Mouse (Mus musculus): Measurements from ENCODE around the gene Tert. TPM values are rescaled to one million over a fixed set of nuclear protein-coding genes. Genes with fewer than 3 reads are reported as not detected.

Tert gene
- polyA plus RNA-seq, 1 experiment, result 1.4 TPM

DNA sequence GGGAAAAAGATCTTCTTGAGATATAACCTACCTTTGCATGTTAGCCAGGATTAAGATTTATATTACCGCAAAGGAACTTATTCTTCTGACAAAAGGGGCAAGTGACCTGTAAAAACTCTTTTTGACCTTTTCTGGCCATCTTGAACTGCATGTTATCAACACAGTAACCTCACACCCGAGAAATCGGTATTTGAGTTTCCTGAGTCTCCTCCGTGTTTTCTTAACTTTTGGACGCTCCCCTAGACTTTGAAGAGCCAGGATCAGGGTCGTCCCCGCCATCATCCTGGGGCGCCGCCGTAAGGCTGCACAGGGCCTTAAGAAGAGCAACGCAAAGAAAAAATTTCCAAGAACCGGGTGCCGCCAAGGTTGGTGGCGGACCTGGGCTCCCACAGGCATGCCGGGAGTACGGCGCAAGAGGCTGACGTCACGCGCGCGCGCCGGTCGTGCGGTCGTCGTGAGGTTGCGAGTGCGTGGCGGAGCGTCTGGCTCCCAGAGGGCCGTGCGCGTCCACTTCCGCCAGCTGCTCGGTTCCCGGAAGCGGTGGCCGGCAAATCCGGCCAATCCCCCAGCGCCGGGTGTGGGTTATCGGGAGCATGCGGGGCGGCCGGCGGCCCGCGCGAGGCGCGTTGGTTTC, 23.1 kb upstream of the Tert start, which contains the start of gene Clptm1l:
Gene Clptm1l, plus strand, starts transcription at position 485 of the 634 bp plus-strand sequence.
- DNase-seq, result peak; percentile 99
- Histone ChIP-seq H3K27me3 (ENCODE audit: control insufficient read depth, insufficient read depth, low read length) (no peaks in the 10 kb centered on the region), H3K27ac (ENCODE audit: insufficient read depth, low read length) (peak within 1 kb of the TSS; percentile 87; the same call in 1 of the 2 replicates), H3K4me1 (ENCODE audit: control insufficient read depth, insufficient read depth, low read length) (peaks cover 3% of the 10 kb centered on the region; the same call in 1 of the 2 replicates), H3K4me3 (replicated peaks; ENCODE audit: insufficient read depth, low read depth, low read length) (peak within 1 kb of the TSS; percentile 97)
- WGBS, result 1% methylated on average over 53 of the region's 53 CpGs
- TF ChIP-seq CTCF (IDR thresholded peaks at IDR 0.05; ENCODE audit: borderline replicate concordance, insufficient read depth, low read depth, low read length) (no peak), POLR2A (IDR thresholded peaks at IDR 0.05; ENCODE audit: borderline replicate concordance, insufficient read depth, low read length) (peak; percentile 93)

DNA sequence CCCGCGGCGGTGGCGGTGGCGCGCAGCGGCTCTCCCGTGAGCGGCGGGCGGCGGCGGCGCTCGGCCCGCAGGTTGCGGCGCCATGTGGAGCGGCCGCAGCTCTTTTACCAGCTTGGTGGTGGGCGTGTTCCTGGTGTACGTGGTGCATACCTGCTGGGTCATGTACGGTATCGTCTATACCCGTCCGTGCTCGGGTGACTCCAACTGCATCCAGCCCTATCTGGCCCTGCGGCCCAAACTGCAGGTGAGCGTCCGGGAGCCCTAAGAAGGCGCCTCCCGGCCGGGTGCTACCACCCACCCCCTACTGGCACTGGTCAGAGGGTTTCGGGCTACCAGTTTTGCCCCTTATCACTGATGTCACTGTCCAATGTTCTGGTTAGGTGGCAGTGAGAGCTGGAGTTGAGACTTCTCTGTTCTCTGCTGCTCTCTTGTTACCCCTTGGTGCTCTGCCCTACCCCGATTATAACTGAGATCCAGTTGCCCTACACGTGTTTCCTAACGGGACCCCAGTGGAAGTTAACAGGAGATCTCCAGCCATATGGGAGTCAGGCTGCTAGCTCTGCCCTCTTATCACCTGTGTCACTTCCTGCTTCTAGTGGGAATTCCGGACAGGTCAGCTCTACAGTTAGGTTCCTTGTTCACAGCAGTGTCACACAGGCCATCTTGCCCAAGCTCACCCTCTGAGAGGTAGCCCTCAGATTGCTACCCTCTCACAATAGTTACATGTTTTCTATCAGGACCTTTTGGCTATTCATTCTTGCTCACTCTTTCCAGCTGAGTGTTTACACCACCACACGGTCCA, 22.4 kb upstream of the Tert start:
- WGBS, result 3% methylated on average over 38 of the region's 39 CpGs
- no peak for DNase-seq
- Histone ChIP-seq H3K27me3 (ENCODE audit: control insufficient read depth, insufficient read depth, low read length) (no peaks in the 10 kb centered on the region), H3K4me1 (ENCODE audit: control insufficient read depth, insufficient read depth, low read length) (peaks cover 3% of the 10 kb centered on the region; the same call in 1 of the 2 replicates), H3K4me3 (replicated peaks; ENCODE audit: insufficient read depth, low read depth, low read length) (peak overlapping the region; percentile 97), H3K27ac (ENCODE audit: insufficient read depth, low read length) (no peak overlapping the region; the same call in 1 of the 2 replicates)
- TF ChIP-seq POLR2A (IDR thresholded peaks at IDR 0.05; ENCODE audit: borderline replicate concordance, insufficient read depth, low read length) (no peak), CTCF (IDR thresholded peaks at IDR 0.05; ENCODE audit: borderline replicate concordance, insufficient read depth, low read depth, low read length) (no peak)

DNA sequence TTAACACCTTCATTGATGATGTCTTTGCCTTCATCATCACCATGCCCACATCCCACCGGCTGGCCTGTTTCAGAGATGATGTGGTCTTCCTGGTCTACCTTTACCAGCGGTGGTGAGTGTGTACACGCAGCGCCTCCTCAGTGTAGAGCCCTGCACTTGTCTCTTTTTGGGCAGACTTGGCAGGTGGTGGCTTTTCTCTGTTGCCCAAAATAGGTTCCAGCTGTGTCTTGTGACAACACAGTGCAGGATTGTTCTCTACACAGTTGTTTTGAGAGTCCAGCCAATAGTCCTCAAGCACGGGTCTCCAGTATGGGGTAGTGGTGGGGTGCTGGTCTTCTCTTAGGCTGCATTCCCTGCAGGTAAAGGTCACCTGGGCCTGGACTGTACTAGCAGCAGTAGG, 8.3 kb upstream of the Tert start:
- TF ChIP-seq POLR2A (IDR thresholded peaks at IDR 0.05; ENCODE audit: borderline replicate concordance, insufficient read depth, low read length) (no peak), CTCF (IDR thresholded peaks at IDR 0.05; ENCODE audit: borderline replicate concordance, insufficient read depth, low read depth, low read length) (no peak)
- 88% methylated on average over 5 of the region's 5 CpGs for WGBS
- Histone ChIP-seq H3K4me1 (ENCODE audit: control insufficient read depth, insufficient read depth, low read length) (no peaks in the 10 kb centered on the region), H3K4me3 (replicated peaks; ENCODE audit: insufficient read depth, low read depth, low read length) (no peak overlapping the region), H3K27ac (ENCODE audit: insufficient read depth, low read length) (no peak overlapping the region), H3K27me3 (ENCODE audit: control insufficient read depth, insufficient read depth, low read length) (no peaks in the 10 kb centered on the region)
- DNase-seq, result no peak

DNA sequence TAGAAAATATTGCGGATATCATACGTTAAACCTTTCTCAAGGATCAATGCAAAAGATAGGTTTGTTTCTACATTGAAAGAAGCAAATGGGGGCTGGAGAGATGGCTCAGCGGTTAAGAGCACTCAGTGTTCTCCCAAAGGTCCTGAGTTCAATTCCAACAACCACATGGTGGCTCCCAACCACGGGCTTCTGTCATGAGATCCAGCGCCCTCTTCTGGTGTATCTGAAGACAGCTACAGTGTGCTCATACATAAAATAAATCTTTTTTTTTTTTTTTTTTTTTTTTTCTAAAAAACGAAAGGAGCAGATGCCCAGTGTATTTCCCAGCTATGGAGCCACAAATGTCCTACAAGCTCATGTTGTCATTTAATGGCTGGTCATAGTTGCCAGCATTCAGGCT, 6.1 kb upstream of the Tert start:
- no peaks in the 10 kb centered on the region for H3K27me3 ChIP-seq (ENCODE audit: control insufficient read depth, insufficient read depth, low read length)
- DNase-seq, result no peak
- no peak for TF ChIP-seq POLR2A (IDR thresholded peaks at IDR 0.05; ENCODE audit: borderline replicate concordance, insufficient read depth, low read length)
- TF ChIP-seq CTCF (IDR thresholded peaks at IDR 0.05; ENCODE audit: borderline replicate concordance, insufficient read depth, low read depth, low read length), result no peak
- 65% methylated on average over 6 of the region's 6 CpGs for WGBS
- no peaks in the 10 kb centered on the region for H3K4me1 ChIP-seq (ENCODE audit: control insufficient read depth, insufficient read depth, low read length)
- H3K4me3 ChIP-seq (replicated peaks; ENCODE audit: insufficient read depth, low read depth, low read length), result no peak overlapping the region
- H3K27ac ChIP-seq (ENCODE audit: insufficient read depth, low read length), result no peak overlapping the region

DNA sequence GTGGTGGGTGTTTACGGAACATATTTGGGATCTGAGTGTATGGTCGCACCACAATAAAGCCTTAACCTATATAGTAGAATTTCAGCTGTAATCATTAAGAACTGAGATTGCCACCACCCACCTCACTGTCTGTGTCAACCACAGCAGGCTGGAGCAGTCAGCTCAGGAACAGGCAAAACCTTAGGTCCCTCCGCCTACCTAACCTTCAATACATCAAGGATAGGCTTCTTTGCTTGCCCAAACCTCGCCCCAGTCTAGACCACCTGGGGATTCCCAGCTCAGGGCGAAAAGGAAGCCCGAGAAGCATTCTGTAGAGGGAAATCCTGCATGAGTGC, 334 bp upstream of the Tert start:
- DNase-seq, result no peak
- TF ChIP-seq POLR2A (IDR thresholded peaks at IDR 0.05; ENCODE audit: borderline replicate concordance, insufficient read depth, low read length), result no peak
- no peak for TF ChIP-seq CTCF (IDR thresholded peaks at IDR 0.05; ENCODE audit: borderline replicate concordance, insufficient read depth, low read depth, low read length)
- Histone ChIP-seq H3K4me3 (replicated peaks; ENCODE audit: insufficient read depth, low read depth, low read length) (peak overlapping the region; percentile 46), H3K4me1 (ENCODE audit: control insufficient read depth, insufficient read depth, low read length) (0 out of 2 replicates have a peak, but pooled peaks cover 5% of the 10 kb centered on the region), H3K27me3 (ENCODE audit: control insufficient read depth, insufficient read depth, low read length) (no peaks in the 10 kb centered on the region), H3K27ac (ENCODE audit: insufficient read depth, low read length) (no peak overlapping the region)
- WGBS, result 46% methylated on average over 6 of the region's 6 CpGs

DNA sequence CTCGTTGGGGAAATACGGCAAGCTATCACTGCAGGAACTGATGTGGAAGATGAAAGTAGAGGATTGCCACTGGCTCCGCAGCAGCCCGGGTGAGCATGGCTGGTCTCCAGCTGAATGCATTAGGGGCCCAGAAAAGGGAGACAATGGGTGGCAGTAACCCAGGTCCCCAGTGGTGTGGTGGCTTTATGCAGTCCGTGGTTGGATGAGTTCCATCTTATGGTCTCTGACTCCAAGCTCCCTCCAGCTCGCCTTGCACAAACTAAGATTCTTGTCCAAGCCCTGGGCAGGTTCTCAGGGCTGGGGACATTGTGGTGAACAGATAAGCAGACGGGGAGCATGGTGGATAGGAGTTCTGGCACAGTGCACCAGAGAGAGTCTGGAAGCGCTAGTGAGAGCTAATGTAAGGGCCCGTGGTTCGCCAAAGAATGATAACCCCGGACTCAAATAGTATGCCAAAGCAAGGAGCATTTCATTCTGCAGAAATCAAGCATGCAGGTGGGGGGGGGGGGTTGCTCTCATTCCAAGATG, 1.9 kb downstream of the Tert start:
- H3K4me3 ChIP-seq (replicated peaks; ENCODE audit: insufficient read depth, low read depth, low read length), result no peak overlapping the region
- DNase-seq, result no peak
- H3K27ac ChIP-seq (ENCODE audit: insufficient read depth, low read length), result no peak overlapping the region
- TF ChIP-seq POLR2A (IDR thresholded peaks at IDR 0.05; ENCODE audit: borderline replicate concordance, insufficient read depth, low read length), result no peak
- no peak for TF ChIP-seq CTCF (IDR thresholded peaks at IDR 0.05; ENCODE audit: borderline replicate concordance, insufficient read depth, low read depth, low read length)
- H3K27me3 ChIP-seq (ENCODE audit: control insufficient read depth, insufficient read depth, low read length), result no peaks in the 10 kb centered on the region
- H3K4me1 ChIP-seq (ENCODE audit: control insufficient read depth, insufficient read depth, low read length), result 0 out of 2 replicates have a peak, but pooled peaks cover 5% of the 10 kb centered on the region
- 14% methylated on average over 11 of the region's 11 CpGs for WGBS

DNA sequence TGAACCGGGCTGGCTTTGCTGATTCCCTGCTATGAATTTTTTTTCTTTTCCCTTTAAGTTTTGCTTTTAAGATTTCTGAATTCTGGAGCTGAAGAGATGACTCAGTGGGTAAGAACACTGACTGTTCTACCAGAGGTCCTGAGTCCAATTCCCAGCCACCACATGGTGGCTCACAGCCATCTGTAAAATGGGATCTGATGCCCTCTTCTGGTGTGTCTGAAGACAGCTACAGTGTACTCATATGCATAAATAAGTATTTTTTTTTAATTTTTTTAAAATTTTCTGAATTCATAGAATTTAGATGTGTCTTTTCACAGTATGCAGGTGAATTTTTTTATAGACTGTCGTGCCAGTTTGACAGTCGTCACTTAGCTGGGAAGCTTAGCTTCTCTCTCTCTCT, 5.1 kb downstream of the Tert start:
- Histone ChIP-seq H3K4me1 (ENCODE audit: control insufficient read depth, insufficient read depth, low read length) (0 out of 2 replicates have a peak, but pooled peaks cover 5% of the 10 kb centered on the region), H3K27me3 (ENCODE audit: control insufficient read depth, insufficient read depth, low read length) (no peaks in the 10 kb centered on the region), H3K4me3 (replicated peaks; ENCODE audit: insufficient read depth, low read depth, low read length) (no peak overlapping the region), H3K27ac (ENCODE audit: insufficient read depth, low read length) (no peak overlapping the region)
- DNase-seq, result no peak
- WGBS, result 89% methylated on average over 3 of the region's 3 CpGs
- no peak for TF ChIP-seq POLR2A (IDR thresholded peaks at IDR 0.05; ENCODE audit: borderline replicate concordance, insufficient read depth, low read length)
- TF ChIP-seq CTCF (IDR thresholded peaks at IDR 0.05; ENCODE audit: borderline replicate concordance, insufficient read depth, low read depth, low read length), result no peak
